Mouse (Mus musculus) naive thymus-derived CD4-positive, alpha-beta T cell, adult 5 months (primary cell): ENCODE measurements around the gene Cds2. TPM values are rescaled to one million over a fixed set of nuclear protein-coding genes. Genes with fewer than 3 reads are reported as not detected.

Experiments
- polyA plus RNA-seq: library from polyadenylated mRNA; unstranded; fragments of 100-300 nt; shearing (Covaris generic); gene quantifications from one replicate; pipeline ENCODE4 v1.2.1, GENCODE M21; 2017

Gene Cds2
- 71.3 TPM for polyA plus RNA-seq

GRCm38 (mm10) chr2:132262879-132263398 lies at the start of gene Cds2:
Cds2 (plus strand) TSS chr2:132263148.

GRCm38 (mm10) chr2:132247539-132248313 lies 15.2 kb upstream of the Cds2 start, which contains the start of gene Tmem230:
Tmem230 (minus strand) TSS chr2:132247807.

GRCm38 (mm10) chr2:132252542-132253528 lies 10.1 kb upstream of the Cds2 start, which contains the start of gene Pcna:
Pcna (minus strand) TSS chr2:132253314.

Other genes starting within 250 kb of the Cds2 start
- gene Rassf2, start 232.9 kb upstream of the Cds2 start, polyA plus RNA-seq: 88.1 TPM
- 35.4 TPM for gene Slc23a2, start 118.0 kb upstream of the Cds2 start, polyA plus RNA-seq
- 29.4 TPM for gene Tmem230, start 15.3 kb upstream of the Cds2 start, polyA plus RNA-seq
- gene Pcna, start 9.8 kb upstream of the Cds2 start, polyA plus RNA-seq: 202 TPM
- 0.15 TPM for gene Prokr2, start 122.3 kb downstream of the Cds2 start, polyA plus RNA-seq